Mouse (Mus musculus) forebrain, postnatal 0 days (tissue): ENCODE measurements at regions not wholly inside any gene's neighbourhood (a gene's known extent, or its start where the extent isn't known, plus 50 kb on each side); places are given as distances from the start of the nearest gene placed in this dataset.

Source experiments
- ATAC-seq: fragments of 200-750 bp; cut with Nextera tagmentation; 2 replicates; pipeline ENCODE4 v1.8.0; 2017; ENCODE audit warnings: mild to moderate bottlenecking, moderate library complexity
- DNase-seq: peaks from one replicate; pipeline ENCODE4 v3.0.0-alpha.2; 2015
- H3K27ac ChIP-seq: fragments of 300-500 bp; sonication (generic); 2 replicates; pipeline ENCODE4 v1.5.1; 2014; ENCODE audit warnings: low read depth, mild to moderate bottlenecking, antibody characterized with exemption, low read length, moderate library complexity, mixed read lengths
- H3K27me3 ChIP-seq: fragments of 300-500 bp; sonication (generic); 2 replicates; pipeline ENCODE4 v1.6.1; 2014; ENCODE audit warnings: mild to moderate bottlenecking, low read length, mixed read lengths; ENCODE audit not compliant: insufficient read depth
- H3K36me3 ChIP-seq: fragments of 300-500 bp; sonication (generic); 2 replicates; pipeline ENCODE4 v1.6.1; 2014; ENCODE audit warnings: mild to moderate bottlenecking, moderate library complexity; ENCODE audit not compliant: insufficient read depth
- H3K4me1 ChIP-seq: fragments of 300-500 bp; sonication (generic); 2 replicates; pipeline ENCODE4 v1.6.1; 2014; ENCODE audit warnings: antibody characterized with exemption; ENCODE audit not compliant: insufficient read depth
- H3K4me2 ChIP-seq: fragments of 300-500 bp; sonication (generic); 2 replicates; pipeline ENCODE4 v1.6.1; 2014; ENCODE audit warnings: low read depth, mild to moderate bottlenecking, moderate library complexity
- H3K4me3 ChIP-seq: fragments of 300-500 bp; sonication (generic); 2 replicates; pipeline ENCODE4 v1.5.1; 2014; ENCODE audit warnings: low read depth, low read length, mixed read lengths
- H3K9ac ChIP-seq: fragments of 300-500 bp; sonication (generic); 2 replicates; pipeline ENCODE4 v1.6.1; 2014; ENCODE audit warnings: mild to moderate bottlenecking
- H3K9me3 ChIP-seq: fragments of 300-500 bp; sonication (generic); 2 replicates; pipeline ENCODE4 v1.6.1; 2016; ENCODE audit warnings: low read length
- CTCF ChIP-seq: sonication (generic); IDR thresholded peaks from 2 replicates; pipeline ENCODE4 v1.5.1; 2016; ENCODE audit warnings: antibody characterized with exemption, control low read depth, low read depth
- WGBS: fragments of 180-500 bp; shearing (Covaris S2); extraction: QIAGEN DNeasy Blood & Tissue Kit; methylation state at CpG from one replicate; pipeline ENCODE4 v1.1.7; 2014; 5-methylcytosine and 5-hydroxymethylcytosine counted together

DNA sequence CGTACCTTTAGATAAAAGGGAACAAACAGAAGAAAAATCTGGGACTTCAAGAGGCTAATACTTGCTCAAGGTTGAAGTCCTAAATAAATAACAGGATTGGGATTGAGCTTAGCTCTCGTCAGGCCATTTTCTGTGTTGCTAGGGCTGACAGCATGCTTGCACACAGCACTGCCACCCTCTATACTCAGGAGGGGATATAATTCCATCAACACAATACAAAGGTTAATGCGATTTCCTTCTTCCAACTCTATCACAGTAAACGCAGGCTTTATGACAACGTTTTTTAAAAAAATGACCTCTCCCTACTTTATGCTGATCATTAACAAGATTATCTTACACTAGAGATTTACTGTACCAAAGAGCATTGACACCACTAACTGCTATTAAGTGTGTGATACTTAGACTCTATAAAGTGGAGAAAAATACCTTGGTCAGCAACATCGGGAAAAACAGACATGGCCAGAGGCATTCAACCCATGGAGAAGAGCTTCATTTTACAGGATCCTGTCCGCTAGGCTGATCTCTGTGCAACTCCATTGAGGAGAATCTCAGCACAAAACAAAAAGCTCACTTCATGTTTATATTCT, 305.3 kb upstream of the Pbx1 start:
- H3K27me3 ChIP-seq: no peaks in the 10 kb centered on the region
- no peaks in the 10 kb centered on the region for H3K36me3 ChIP-seq
- H3K4me3 ChIP-seq: no peak overlapping the region
- ATAC-seq (no peak), DNase-seq (no peak)
- no peak overlapping the region for H3K27ac ChIP-seq
- H3K9ac ChIP-seq: no peak overlapping the region
- H3K9me3 ChIP-seq: no peaks in the 10 kb centered on the region
- H3K4me1 ChIP-seq: no peaks in the 10 kb centered on the region
- no peak overlapping the region for H3K4me2 ChIP-seq
- no peak for TF ChIP-seq CTCF
- WGBS: 77% methylated on average over 7 of the region's 7 CpGs

DNA sequence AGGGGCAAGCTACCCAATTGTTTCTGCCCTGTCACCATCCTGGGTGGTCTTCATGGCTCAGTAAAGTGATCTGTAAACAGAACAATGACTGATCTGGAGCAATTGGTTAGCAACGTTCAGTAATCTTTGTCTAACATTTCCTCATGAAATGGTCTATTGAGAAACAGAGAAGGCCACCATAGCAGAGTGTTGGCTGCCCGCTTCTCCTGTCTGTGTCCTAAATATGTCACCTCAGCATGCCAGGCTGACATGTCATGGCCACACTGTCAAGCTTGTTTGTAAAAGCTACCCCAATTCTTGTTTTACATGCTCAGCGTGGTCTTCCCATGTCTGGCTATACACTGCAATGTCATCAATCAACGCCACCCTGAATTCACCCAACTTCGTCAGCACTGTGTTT, 301.0 kb upstream of the Pbx1 start:
- TF ChIP-seq CTCF: no peak
- H3K4me1 ChIP-seq: no peaks in the 10 kb centered on the region
- ATAC-seq (no peak), DNase-seq (no peak)
- WGBS: 67% methylated on average over 5 of the region's 5 CpGs
- no peak overlapping the region for H3K9ac ChIP-seq
- no peaks in the 10 kb centered on the region for H3K36me3 ChIP-seq
- H3K4me3 ChIP-seq: no peak overlapping the region
- H3K4me2 ChIP-seq: no peak overlapping the region
- no peaks in the 10 kb centered on the region for H3K9me3 ChIP-seq
- no peaks in the 10 kb centered on the region for H3K27me3 ChIP-seq
- H3K27ac ChIP-seq: no peak overlapping the region

DNA sequence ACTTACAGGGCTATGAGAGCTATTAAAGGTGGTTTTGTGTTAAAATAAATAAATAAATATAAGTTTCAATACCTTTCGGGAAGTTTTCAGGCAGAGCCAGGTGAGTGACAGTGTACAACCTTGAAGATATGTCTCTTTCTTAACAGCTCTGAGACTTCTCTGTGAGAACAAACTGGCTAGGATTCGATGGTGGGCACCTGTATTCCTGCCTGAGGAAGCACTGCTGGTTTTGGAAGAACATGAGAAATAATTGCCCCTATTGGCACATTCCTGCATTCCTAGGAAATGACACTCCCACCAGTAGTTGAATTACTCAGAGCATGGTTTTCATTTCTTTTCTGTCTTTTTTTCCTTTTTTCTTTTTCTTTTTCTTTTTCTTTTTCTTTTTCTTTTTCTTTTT, 277.8 kb upstream of the Pbx1 start:
- Histone ChIP-seq H3K4me3 (no peak overlapping the region), H3K4me2 (no peak overlapping the region), H3K9ac (no peak overlapping the region), H3K9me3 (no peaks in the 10 kb centered on the region), H3K4me1 (peaks cover 6% of the 10 kb centered on the region; the same call in 1 of the 2 replicates), H3K36me3 (no peaks in the 10 kb centered on the region), H3K27ac (no peak overlapping the region), H3K27me3 (no peaks in the 10 kb centered on the region)
- no peak for TF ChIP-seq CTCF
- 73% methylated on average over 2 of the region's 2 CpGs for WGBS
- ATAC-seq (no peak), DNase-seq (no peak)

DNA sequence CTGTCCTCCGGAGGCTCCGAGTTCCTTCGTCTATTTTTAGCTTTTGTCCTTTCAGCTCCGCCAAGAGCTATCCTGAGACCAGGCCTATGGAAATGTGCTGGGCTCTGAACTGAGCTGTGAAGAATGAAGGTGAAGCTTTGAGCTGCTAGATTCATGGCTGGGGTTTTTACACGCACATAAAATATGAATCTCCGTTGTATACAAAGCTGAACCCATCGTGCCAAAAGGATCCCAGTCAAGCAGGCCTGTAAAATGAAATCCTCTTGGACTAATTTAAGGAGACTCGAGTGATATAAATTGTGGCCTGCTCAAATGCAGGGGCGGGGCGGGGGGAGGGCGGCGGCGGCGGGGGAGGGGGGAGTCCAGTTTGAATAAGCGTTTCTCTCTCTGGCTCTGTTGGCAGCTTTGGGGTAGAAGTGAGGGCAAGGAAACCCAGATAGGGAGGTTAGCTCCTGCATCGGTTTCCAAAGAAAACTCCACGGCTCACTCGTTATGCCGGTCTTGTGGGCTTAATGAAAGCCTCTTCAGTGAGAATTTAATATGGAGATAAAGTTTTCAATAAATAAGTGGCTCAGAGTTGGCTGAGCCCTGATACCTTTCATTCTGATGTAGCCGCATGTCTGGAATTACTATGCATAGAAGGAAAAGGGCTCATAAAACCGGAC, 277.1 kb upstream of the Pbx1 start:
- Histone ChIP-seq H3K27ac (no peak overlapping the region), H3K4me3 (no peak overlapping the region), H3K9me3 (no peaks in the 10 kb centered on the region), H3K36me3 (no peaks in the 10 kb centered on the region), H3K27me3 (no peaks in the 10 kb centered on the region), H3K4me1 (peaks cover 6% of the 10 kb centered on the region; the same call in 1 of the 2 replicates), H3K9ac (no peak overlapping the region; the same call in 1 of the 2 replicates), H3K4me2 (peak overlapping the region; percentile 34)
- WGBS: 12% methylated on average over 21 of the region's 21 CpGs
- TF ChIP-seq CTCF: no peak
- DNase-seq (peak; percentile 33), ATAC-seq (no peak)

DNA sequence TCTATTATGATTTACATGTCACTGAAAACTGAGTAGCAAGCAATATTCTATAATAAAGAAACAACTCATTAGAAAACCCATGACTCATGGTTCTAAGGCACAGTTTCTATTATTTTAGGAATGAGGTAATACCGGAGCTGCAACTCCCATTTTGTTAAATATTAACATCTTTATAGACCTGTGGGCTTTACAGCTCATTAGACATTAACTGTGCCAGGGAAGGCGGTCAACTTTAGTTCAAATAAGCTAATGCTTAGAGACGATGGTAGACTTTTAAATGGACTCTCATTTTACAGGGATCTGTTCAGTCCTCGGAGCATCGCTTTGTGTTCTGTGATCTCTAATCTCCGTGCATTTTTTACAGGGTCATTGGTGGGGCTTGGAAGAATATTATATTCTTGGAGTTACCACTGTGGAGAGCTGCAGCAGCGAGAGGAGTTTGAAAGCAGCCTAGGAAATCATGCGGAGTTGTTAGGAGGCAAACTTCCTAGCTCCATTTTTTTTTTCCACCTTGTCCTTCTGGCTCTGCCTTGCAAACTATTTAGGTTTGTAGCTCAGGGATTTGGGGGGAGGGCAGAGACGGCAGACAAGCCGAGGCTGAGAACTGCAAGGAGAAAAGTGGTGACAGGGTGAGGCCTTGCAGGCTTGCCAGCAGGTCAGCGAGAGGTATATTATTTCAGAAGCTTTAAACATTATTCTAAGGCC, 276.2 kb upstream of the Pbx1 start:
- H3K4me3 ChIP-seq: no peak overlapping the region
- no peaks in the 10 kb centered on the region for H3K36me3 ChIP-seq
- DNase-seq: peak; percentile 17
- H3K27ac ChIP-seq: no peak overlapping the region
- peaks cover 6% of the 10 kb centered on the region; the same call in 1 of the 2 replicates for H3K4me1 ChIP-seq
- H3K9ac ChIP-seq: no peak overlapping the region
- peak overlapping the region; percentile 34; the same call in 1 of the 2 replicates for H3K4me2 ChIP-seq
- 19% methylated on average over 11 of the region's 11 CpGs for WGBS
- ATAC-seq: no peak
- TF ChIP-seq CTCF: no peak
- H3K27me3 ChIP-seq: no peaks in the 10 kb centered on the region
- no peaks in the 10 kb centered on the region for H3K9me3 ChIP-seq

DNA sequence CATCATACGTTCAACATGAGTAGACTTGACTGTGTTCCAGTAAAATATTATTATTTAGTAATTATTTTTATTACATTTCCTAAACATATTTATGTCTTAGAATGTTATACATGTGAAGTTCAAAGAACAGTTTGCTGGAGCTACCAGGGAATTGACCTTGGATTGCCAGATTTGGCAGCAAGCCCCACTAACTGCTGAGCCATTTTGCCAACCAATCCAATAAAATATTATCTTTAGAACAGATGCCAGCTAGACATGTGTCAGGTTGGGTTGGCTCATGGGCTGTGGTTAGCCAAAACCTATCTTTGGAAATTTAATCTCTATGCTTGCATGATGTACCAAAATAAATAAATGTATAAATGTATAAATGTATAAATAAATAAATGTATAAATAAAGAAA, 265.3 kb upstream of the Pbx1 start:
- Histone ChIP-seq H3K4me3 (no peak overlapping the region), H3K9ac (no peak overlapping the region), H3K27ac (no peak overlapping the region), H3K4me1 (no peaks in the 10 kb centered on the region), H3K9me3 (no peaks in the 10 kb centered on the region), H3K36me3 (no peaks in the 10 kb centered on the region), H3K4me2 (no peak overlapping the region), H3K27me3 (no peaks in the 10 kb centered on the region)
- WGBS: 83% methylated on average over 1 of the region's 1 CpGs
- no peak for TF ChIP-seq CTCF
- DNase-seq (no peak), ATAC-seq (no peak)

DNA sequence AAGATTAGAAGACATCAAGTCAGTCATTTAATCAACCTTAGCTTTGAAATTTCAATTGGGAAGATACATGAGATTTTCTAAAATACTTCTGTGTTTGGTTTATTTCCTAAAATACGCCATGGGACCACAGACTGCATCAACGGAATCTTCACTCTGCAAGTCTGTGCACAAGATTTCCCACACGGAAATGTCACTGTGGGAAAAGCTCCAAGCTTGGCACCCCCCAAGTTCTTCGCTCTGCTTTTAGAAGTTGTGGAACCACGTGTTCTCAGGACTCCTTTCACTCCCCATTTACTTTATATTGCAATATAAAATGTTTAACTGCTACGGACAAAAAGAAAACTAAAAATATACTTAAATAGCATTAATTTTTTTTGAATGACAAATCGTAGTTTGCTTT, 254.8 kb upstream of the Pbx1 start:
- TF ChIP-seq CTCF: no peak
- Histone ChIP-seq H3K9me3 (no peaks in the 10 kb centered on the region), H3K9ac (no peak overlapping the region), H3K4me1 (no peaks in the 10 kb centered on the region), H3K4me2 (no peak overlapping the region), H3K4me3 (no peak overlapping the region), H3K27me3 (no peaks in the 10 kb centered on the region), H3K27ac (no peak overlapping the region), H3K36me3 (no peaks in the 10 kb centered on the region)
- WGBS: 71% methylated on average over 7 of the region's 7 CpGs
- DNase-seq: peak; percentile 64
- ATAC-seq: no peak
